Mouse (Mus musculus) megakaryocyte, embryonic 14.5 days (primary cell): ENCODE measurements around the gene Nubp2.

Source experiments
- FLI1 ChIP-seq: IDR thresholded peaks from 2 replicates; pipeline ENCODE4 v1.6.1; 2012; ENCODE audit warnings: low read length, inconsistent platforms, mixed read lengths
- GATA1 ChIP-seq: IDR thresholded peaks from 3 replicates; pipeline ENCODE4 v1.6.1; 2012; ENCODE audit warnings: mixed read lengths, low read length, inconsistent platforms, borderline replicate concordance

DNA sequence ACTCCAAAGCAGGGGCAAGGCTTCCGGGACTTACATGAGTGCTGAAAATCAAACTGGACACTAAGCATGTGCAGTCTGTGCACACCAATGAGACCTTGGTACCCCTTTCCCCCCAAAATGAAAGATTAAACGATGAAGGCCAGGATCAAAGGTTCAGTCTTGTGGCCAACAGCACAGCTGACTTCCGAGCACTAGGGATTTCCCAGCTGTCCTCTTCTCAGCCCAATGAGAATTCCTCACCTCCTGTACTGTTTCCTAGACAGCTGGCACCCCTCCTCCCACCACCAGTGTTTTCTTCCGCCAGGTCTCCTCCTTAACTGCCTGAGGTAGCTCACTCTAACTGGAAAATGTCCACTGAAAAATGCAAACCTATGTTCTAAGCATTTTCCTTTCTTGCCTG, 47.0 kb upstream of the Nubp2 start:
- TF ChIP-seq GATA1 = no peak
- TF ChIP-seq FLI1 = no peak
